Mouse (Mus musculus) forebrain, postnatal 0 days (tissue): ENCODE results near the gene Ssbp3. TPM values are rescaled to one million over a fixed set of nuclear protein-coding genes. Genes with fewer than 3 reads are reported as not detected.

Experiments
- ATAC-seq: fragments of 200-750 bp; cut with Nextera tagmentation; 2 replicates; pipeline ENCODE4 v1.8.0; 2017; ENCODE audit warnings: mild to moderate bottlenecking, moderate library complexity
- DNase-seq: peaks from one replicate; pipeline ENCODE4 v3.0.0-alpha.2; 2015
- H3K27ac ChIP-seq: fragments of 300-500 bp; sonication (generic); 2 replicates; pipeline ENCODE4 v1.5.1; 2014; ENCODE audit warnings: low read depth, mild to moderate bottlenecking, antibody characterized with exemption, low read length, moderate library complexity, mixed read lengths
- H3K27me3 ChIP-seq: fragments of 300-500 bp; sonication (generic); 2 replicates; pipeline ENCODE4 v1.6.1; 2014; ENCODE audit warnings: mild to moderate bottlenecking, low read length, mixed read lengths; ENCODE audit not compliant: insufficient read depth
- H3K36me3 ChIP-seq: fragments of 300-500 bp; sonication (generic); 2 replicates; pipeline ENCODE4 v1.6.1; 2014; ENCODE audit warnings: mild to moderate bottlenecking, moderate library complexity; ENCODE audit not compliant: insufficient read depth
- H3K4me1 ChIP-seq: fragments of 300-500 bp; sonication (generic); 2 replicates; pipeline ENCODE4 v1.6.1; 2014; ENCODE audit warnings: antibody characterized with exemption; ENCODE audit not compliant: insufficient read depth
- H3K4me2 ChIP-seq: fragments of 300-500 bp; sonication (generic); 2 replicates; pipeline ENCODE4 v1.6.1; 2014; ENCODE audit warnings: low read depth, mild to moderate bottlenecking, moderate library complexity
- H3K4me3 ChIP-seq: fragments of 300-500 bp; sonication (generic); 2 replicates; pipeline ENCODE4 v1.5.1; 2014; ENCODE audit warnings: low read depth, low read length, mixed read lengths
- H3K9ac ChIP-seq: fragments of 300-500 bp; sonication (generic); 2 replicates; pipeline ENCODE4 v1.6.1; 2014; ENCODE audit warnings: mild to moderate bottlenecking
- H3K9me3 ChIP-seq: fragments of 300-500 bp; sonication (generic); 2 replicates; pipeline ENCODE4 v1.6.1; 2016; ENCODE audit warnings: low read length
- CTCF ChIP-seq: sonication (generic); IDR thresholded peaks from 2 replicates; pipeline ENCODE4 v1.5.1; 2016; ENCODE audit warnings: antibody characterized with exemption, control low read depth, low read depth
- WGBS: fragments of 180-500 bp; shearing (Covaris S2); extraction: QIAGEN DNeasy Blood & Tissue Kit; methylation state at CpG from one replicate; pipeline ENCODE4 v1.1.7; 2014; 5-methylcytosine and 5-hydroxymethylcytosine counted together
- polyA plus RNA-seq: library from polyadenylated mRNA; unstranded; fragments of >200 nt; fragmentation: Nextera tagmentation; extraction: Ambion mirVana; gene quantifications from 2 replicates; pipeline ENCODE4 v1.2.1, GENCODE M21; 2015
- total RNA-seq: library from RNA; depleted of rRNA; stranded (reverse); fragments of >200 nt; gene quantifications from 2 replicates; pipeline ENCODE4 v1.2.3, GENCODE M21; 2014

Ssbp3 gene
- total and polyA plus RNA-seq, 2 experiments from 2014 or later, result 117 to 137 TPM

DNA sequence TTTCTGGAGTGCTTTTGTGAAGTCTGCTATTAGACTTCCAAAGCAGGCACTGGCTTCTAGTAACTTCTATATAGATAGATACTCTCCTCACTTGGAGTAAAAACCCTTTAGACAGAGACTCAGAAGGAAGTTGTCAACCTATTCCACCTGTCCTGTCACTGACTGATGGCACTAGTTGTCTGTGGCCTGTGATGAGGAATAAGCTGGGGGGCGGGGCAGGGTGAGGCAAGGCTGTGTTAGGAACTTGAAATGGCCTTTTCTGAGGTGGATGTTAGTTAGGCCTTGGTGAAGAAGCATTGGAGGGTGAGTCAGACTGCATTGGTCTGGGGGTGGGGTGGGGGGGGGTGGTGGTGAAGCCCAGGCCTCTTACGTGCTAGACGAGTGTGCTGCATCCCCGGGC lies 65.4 kb downstream of the Ssbp3 start:
- no peak for ATAC-seq
- no peak overlapping the region for H3K4me3 ChIP-seq
- H3K4me2 ChIP-seq, result no peak overlapping the region
- no peak overlapping the region for H3K27ac ChIP-seq
- WGBS, result 44% methylated on average over 4 of the region's 4 CpGs
- H3K4me1 ChIP-seq, result peaks cover 36% of the 10 kb centered on the region
- peak overlapping the region; percentile 10; the same call in 1 of the 2 replicates for H3K9ac ChIP-seq
- no peaks in the 10 kb centered on the region for H3K27me3 ChIP-seq
- TF ChIP-seq CTCF, result no peak
- DNase-seq, result no peak
- no peaks in the 10 kb centered on the region for H3K36me3 ChIP-seq
- H3K9me3 ChIP-seq, result no peaks in the 10 kb centered on the region

DNA sequence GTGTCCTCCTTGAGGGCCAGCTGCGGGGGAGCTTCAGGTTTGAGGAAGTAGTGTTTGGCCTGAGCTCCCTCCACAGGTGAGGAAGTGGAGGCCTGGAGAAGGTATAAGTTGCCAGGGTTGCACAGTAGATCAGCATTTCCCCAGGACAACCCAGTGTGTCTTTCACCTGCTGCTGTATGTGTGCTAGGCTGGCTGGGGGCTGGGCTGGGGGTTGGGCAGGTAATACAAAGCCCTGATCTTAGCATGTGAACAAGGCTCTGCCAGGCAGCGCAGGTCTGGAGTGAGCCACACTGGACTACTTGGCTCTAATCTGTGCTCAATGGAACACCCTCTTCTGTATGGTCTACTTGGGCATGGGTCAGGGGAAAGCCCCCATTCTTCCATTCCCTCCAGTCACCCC lies 66.1 kb downstream of the Ssbp3 start:
- H3K27ac ChIP-seq, result peak overlapping the region; percentile 69; the same call in 1 of the 2 replicates
- DNase-seq (no peak), ATAC-seq (no peak)
- H3K36me3 ChIP-seq, result no peaks in the 10 kb centered on the region
- H3K4me2 ChIP-seq, result 0 out of 2 replicates have a peak overlapping the region, but pooled peaks have one; percentile 3
- whole genome bisulfite sequencing, result 61% methylated on average over 2 of the region's 2 CpGs
- TF ChIP-seq CTCF, result no peak
- H3K9me3 ChIP-seq, result no peaks in the 10 kb centered on the region
- no peak overlapping the region for H3K9ac ChIP-seq
- no peak overlapping the region for H3K4me3 ChIP-seq
- no peaks in the 10 kb centered on the region for H3K27me3 ChIP-seq
- H3K4me1 ChIP-seq, result peaks cover 36% of the 10 kb centered on the region

DNA sequence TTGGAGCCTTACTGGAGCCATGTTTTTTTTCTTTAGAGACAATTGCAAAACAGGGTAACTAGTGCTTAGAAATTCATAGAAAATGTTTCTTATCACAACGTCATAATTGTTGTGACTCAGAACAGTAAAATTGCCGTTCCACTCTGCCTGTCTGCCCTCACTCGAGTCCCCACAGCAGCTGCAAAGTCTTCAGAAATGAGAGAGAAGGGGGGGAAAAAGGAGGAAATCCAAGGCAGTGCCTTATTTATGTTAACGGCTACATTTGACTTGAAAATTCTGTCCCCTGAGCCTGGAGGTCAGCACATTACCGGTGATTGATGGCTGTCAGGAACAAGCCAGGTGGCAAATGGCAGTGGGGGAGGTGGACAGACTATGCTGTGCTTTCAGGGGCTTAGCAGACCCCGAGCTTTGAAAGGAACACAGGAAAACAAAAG lies 66.7 kb downstream of the Ssbp3 start:
- Histone ChIP-seq H3K9me3 (no peaks in the 10 kb centered on the region), H3K27ac (peak overlapping the region; percentile 69), H3K4me2 (peak overlapping the region; percentile 3; the same call in 1 of the 2 replicates), H3K4me1 (peaks cover 36% of the 10 kb centered on the region), H3K27me3 (no peaks in the 10 kb centered on the region), H3K9ac (no peak overlapping the region), H3K36me3 (no peaks in the 10 kb centered on the region), H3K4me3 (no peak overlapping the region)
- ATAC-seq (peak; percentile 58), DNase-seq (no peak)
- WGBS, result 11% methylated on average over 6 of the region's 6 CpGs
- TF ChIP-seq CTCF, result no peak

DNA sequence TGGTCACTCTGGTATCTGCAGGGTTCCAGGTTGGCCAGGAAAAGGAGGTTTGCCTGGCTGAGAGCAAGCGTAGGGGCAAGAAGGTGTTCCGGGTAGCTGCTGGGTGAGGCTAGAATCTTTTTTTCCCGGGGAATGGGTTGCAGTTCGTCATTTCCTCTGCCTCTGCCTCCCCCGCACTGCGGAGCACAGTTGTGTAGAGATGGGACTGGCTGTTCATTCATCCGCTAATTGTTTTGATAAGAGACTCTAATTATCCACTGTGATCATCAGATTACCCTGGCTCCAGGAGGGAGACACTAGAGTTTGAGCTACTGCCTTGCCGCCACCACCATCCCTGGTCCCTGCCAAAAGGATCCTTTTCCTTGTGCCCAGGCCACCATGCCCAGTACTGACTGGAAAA lies 67.9 kb downstream of the Ssbp3 start:
- DNase-seq (no peak), ATAC-seq (peak; percentile 21; the same call in 1 of the 2 replicates)
- no peak overlapping the region for H3K4me3 ChIP-seq
- TF ChIP-seq CTCF, result no peak
- no peaks in the 10 kb centered on the region for H3K9me3 ChIP-seq
- H3K9ac ChIP-seq, result peak overlapping the region; percentile 3; the same call in 1 of the 2 replicates
- H3K27me3 ChIP-seq, result no peaks in the 10 kb centered on the region
- H3K27ac ChIP-seq, result no peak overlapping the region
- peaks cover 43% of the 10 kb centered on the region for H3K4me1 ChIP-seq
- 28% methylated on average over 8 of the region's 8 CpGs for WGBS
- H3K4me2 ChIP-seq, result no peak overlapping the region
- no peaks in the 10 kb centered on the region for H3K36me3 ChIP-seq

DNA sequence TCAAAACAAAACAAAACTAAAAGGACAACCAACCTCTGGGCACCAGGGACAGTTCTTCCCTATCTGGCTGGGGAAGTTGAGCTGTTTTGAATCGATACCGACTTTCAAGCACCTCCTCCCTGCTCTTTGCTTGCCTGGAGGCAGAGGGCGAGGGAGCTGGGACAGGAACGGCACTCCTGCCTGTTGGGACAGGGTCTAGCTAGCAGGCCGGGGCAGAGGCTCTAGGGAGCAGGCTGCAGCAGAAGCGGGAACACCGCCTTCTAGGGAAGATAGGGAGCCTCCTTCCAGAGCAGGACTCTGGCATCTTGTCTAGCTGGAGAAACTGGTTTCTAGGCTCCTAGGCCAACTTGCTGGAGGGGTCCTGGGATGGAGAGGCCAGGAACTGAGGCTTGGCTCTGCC lies 70.2 kb downstream of the Ssbp3 start:
- Histone ChIP-seq H3K4me3 (no peak overlapping the region), H3K27ac (no peak overlapping the region), H3K36me3 (no peaks in the 10 kb centered on the region), H3K4me2 (no peak overlapping the region), H3K27me3 (no peaks in the 10 kb centered on the region), H3K9me3 (no peaks in the 10 kb centered on the region), H3K4me1 (peaks cover 48% of the 10 kb centered on the region), H3K9ac (no peak overlapping the region)
- TF ChIP-seq CTCF, result no peak
- WGBS, result 44% methylated on average over 7 of the region's 7 CpGs
- no peak for ATAC-seq
- no peak for DNase-seq

DNA sequence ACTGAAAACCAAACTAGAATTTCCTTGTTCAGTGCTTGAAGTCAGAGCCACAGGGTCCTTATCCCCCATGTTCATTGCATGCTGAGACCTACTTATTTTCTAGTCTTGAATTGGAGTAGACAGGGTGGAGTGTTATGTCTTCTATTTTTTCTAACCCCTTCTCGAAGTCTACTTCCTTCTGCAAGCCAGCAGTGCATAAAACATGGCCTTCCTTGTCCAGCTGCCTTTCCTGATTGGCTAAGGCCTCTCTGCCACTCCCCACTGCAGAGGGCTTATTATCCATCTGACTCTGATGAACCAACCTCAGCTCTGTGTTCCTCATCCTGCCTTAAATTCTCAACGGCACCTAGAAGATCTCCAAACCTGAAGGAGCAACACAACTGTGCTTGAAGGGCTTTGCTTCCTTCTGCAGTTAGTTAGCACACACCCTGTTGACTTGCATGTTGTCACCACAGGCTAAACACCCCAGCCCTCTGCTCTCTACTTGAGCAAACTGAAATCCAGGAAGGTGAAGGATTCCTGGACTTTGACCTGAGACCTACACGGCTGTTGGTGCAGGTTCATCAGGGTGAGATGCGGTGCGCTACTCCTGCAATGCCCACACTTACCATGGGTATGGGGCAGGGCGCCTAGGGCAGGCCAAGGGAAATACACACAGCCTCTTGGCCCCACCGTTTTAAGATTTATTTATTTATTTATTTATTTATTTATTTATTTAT lies 71.0 kb downstream of the Ssbp3 start:
- H3K27ac ChIP-seq, result no peak overlapping the region
- no peaks in the 10 kb centered on the region for H3K9me3 ChIP-seq
- 83% methylated on average over 7 of the region's 7 CpGs for WGBS
- H3K9ac ChIP-seq, result no peak overlapping the region
- no peak for TF ChIP-seq CTCF
- peaks cover 49% of the 10 kb centered on the region for H3K4me1 ChIP-seq
- H3K4me3 ChIP-seq, result no peak overlapping the region
- no peaks in the 10 kb centered on the region for H3K36me3 ChIP-seq
- DNase-seq (no peak), ATAC-seq (no peak)
- H3K4me2 ChIP-seq, result no peak overlapping the region
- no peaks in the 10 kb centered on the region for H3K27me3 ChIP-seq

DNA sequence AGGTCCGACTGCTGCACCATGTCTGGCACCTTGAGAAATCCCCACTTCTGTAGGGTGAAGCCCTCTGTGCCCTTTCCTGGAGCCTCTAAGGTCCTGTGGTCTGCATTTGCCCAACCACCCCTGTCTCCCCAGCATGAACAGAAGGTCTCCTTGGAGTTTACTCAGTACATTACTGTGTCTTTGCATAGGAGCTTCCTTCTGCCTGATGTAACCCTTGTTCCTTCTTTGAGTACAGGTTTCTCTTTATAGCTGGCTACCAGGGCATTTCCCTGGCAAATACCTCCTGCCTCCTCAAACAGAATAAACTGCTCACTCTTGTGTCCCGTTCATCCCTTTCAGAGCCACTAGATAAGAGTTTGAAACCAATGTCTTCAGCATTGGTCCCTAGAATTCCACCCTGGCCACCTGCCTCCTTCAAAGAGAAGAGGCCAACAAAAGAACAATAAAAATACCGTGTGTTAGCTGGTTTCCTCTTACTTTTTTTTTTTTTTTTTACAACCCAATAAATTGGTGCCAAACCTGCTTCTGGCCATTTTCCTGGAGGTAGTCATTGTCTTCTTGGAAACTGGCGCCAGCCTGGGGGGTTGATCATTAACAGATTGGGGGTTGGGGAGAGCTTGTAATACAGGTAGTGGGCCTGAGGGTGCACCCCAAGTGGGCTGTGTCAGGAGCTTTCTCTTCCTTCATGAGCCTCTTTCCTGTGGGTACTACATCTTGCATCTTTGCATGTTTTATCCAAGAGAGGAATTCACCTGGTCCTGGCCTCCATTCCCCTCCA lies 72.0 kb downstream of the Ssbp3 start:
- Histone ChIP-seq H3K27me3 (no peaks in the 10 kb centered on the region), H3K36me3 (no peaks in the 10 kb centered on the region), H3K4me1 (peaks cover 39% of the 10 kb centered on the region), H3K4me2 (no peak overlapping the region), H3K9ac (no peak overlapping the region), H3K9me3 (no peaks in the 10 kb centered on the region), H3K4me3 (no peak overlapping the region), H3K27ac (0 out of 2 replicates have a peak overlapping the region, but pooled peaks have one; percentile 75)
- no peak for TF ChIP-seq CTCF
- ATAC-seq, result no peak
- DNase-seq, result no peak
- WGBS, result 51% methylated on average over 4 of the region's 4 CpGs
